Mouse (Mus musculus) heart, adult 2 months (tissue): ENCODE measurements at regions not wholly inside any gene's neighbourhood (a gene's known extent, or its start where the extent isn't known, plus 50 kb on each side); places are given as distances from the start of the nearest gene placed in this dataset.

Experiments used
- DNase-seq, 2 experiments: peaks; one replicate each; pipeline ENCODE4 v3.0.0; 2021
- H3K27ac ChIP-seq: fragments of 200-600 bp; 2 replicates; pipeline ENCODE4 v1.8.1; 2022
- H3K27me3 ChIP-seq: fragments of 200-500 bp; 2 replicates; pipeline ENCODE4 v1.6.1; 2012; ENCODE audit warnings: mild to moderate bottlenecking, low read length, inconsistent platforms, mixed read lengths; ENCODE audit not compliant: control insufficient read depth, insufficient read depth
- H3K36me3 ChIP-seq: fragments of 200-500 bp; 2 replicates; pipeline ENCODE4 v1.6.1; 2012; ENCODE audit warnings: low read length, inconsistent platforms; ENCODE audit not compliant: control insufficient read depth, insufficient read depth
- H3K4me1 ChIP-seq: fragments of 200-500 bp; 2 replicates; pipeline ENCODE4 v1.6.1; 2011; ENCODE audit warnings: low read length; ENCODE audit not compliant: control insufficient read depth, insufficient read depth
- H3K4me3 ChIP-seq: fragments of 200-600 bp; 2 replicates; pipeline ENCODE4 v1.8.1; 2022
- H3K79me2 ChIP-seq: fragments of 200-500 bp; replicated peaks from 2 replicates; pipeline ENCODE4 v1.6.1; 2012; ENCODE audit warnings: mild to moderate bottlenecking, inconsistent platforms, low read length, moderate library complexity, mixed read lengths; ENCODE audit not compliant: control insufficient read depth, insufficient read depth
- H3K9ac ChIP-seq: fragments of 200-500 bp; 2 replicates; pipeline ENCODE4 v1.6.1; 2012; ENCODE audit warnings: low read depth, mild to moderate bottlenecking, control low read depth, inconsistent platforms, low read length, mixed read lengths
- CTCF ChIP-seq: fragments of 200-600 bp; IDR thresholded peaks from 2 replicates; pipeline ENCODE4 v1.8.1; 2022; ENCODE audit warnings: antibody characterized with exemption, mild to moderate bottlenecking, moderate library complexity
- EP300 ChIP-seq: fragments of 200-500 bp; IDR thresholded peaks from 2 replicates; pipeline ENCODE4 v1.6.1; 2011; ENCODE audit warnings: low read depth, low read length, control low read depth; ENCODE audit not compliant: insufficient read depth
- POLR2A ChIP-seq: fragments of 200-500 bp; IDR thresholded peaks from 2 replicates; pipeline ENCODE4 v1.6.1; 2011; ENCODE audit warnings: mild to moderate bottlenecking, low read depth, low read length, control low read depth; ENCODE audit not compliant: insufficient read depth
- WGBS: fragments of 180-500 bp; shearing (Covaris S2); methylation state at CpG from one replicate; pipeline ENCODE4 v1.1.7; 2018; 5-methylcytosine and 5-hydroxymethylcytosine counted together
- intact Hi-C: fragments of 180-260 bp; cut with DNase I; formaldehyde crosslinking; loops from one replicate; pipeline ENCODE4 v1.15.1; 2025

GRCm38 (mm10) chr1:108286571-108286970 lies 696.8 kb downstream of the Serpinb8 start:
- H3K4me1 ChIP-seq: no peaks in the 10 kb centered on the region
- WGBS: 54% methylated on average over 1 of the region's 1 CpGs
- H3K36me3 ChIP-seq: no peaks in the 10 kb centered on the region
- no peak overlapping the region for H3K9ac ChIP-seq
- no peaks in the 10 kb centered on the region for H3K79me2 ChIP-seq
- intact Hi-C loops: no loop called here
- H3K27me3 ChIP-seq: no peaks in the 10 kb centered on the region
- TF ChIP-seq POLR2A: no peak
- no peak for TF ChIP-seq CTCF
- no peak for TF ChIP-seq EP300
- H3K4me3 ChIP-seq: no peak overlapping the region
- no peak overlapping the region for H3K27ac ChIP-seq
- no peak for DNase-seq
